Mouse (Mus musculus) heart, embryonic 15.5 days (tissue): ENCODE results near the gene Lrmda. TPM values are rescaled to one million over a fixed set of nuclear protein-coding genes. Genes with fewer than 3 reads are reported as not detected.

Experiments
- ATAC-seq: fragments of 200-750 bp; cut with Nextera tagmentation; replicated peaks from 2 replicates; pipeline ENCODE4 v1.8.0; 2017; ENCODE audit warnings: low read depth, moderate TSS enrichment; ENCODE audit not compliant: insufficient number of reproducible peaks, insufficient read depth, low FRiP score
- H3K27ac ChIP-seq: fragments of 300-500 bp; sonication (generic); 2 replicates; pipeline ENCODE4 v1.5.1; 2015; ENCODE audit warnings: mild to moderate bottlenecking, inconsistent platforms
- H3K27me3 ChIP-seq: fragments of 300-500 bp; sonication (generic); 2 replicates; pipeline ENCODE4 v1.6.1; 2015; ENCODE audit warnings: inconsistent platforms
- H3K36me3 ChIP-seq: fragments of 300-500 bp; sonication (generic); 2 replicates; pipeline ENCODE4 v1.6.1; 2015; ENCODE audit warnings: mild to moderate bottlenecking, inconsistent platforms
- H3K4me1 ChIP-seq: fragments of 300-500 bp; sonication (generic); replicated peaks from 2 replicates; pipeline ENCODE4 v1.6.1; 2015; ENCODE audit warnings: inconsistent platforms
- H3K4me2 ChIP-seq: fragments of 300-500 bp; sonication (generic); 2 replicates; pipeline ENCODE4 v1.6.1; 2015; ENCODE audit warnings: inconsistent platforms, mild to moderate bottlenecking, moderate library complexity
- H3K4me3 ChIP-seq: fragments of 300-500 bp; sonication (generic); 2 replicates; pipeline ENCODE4 v1.5.1; 2015; ENCODE audit warnings: mild to moderate bottlenecking, inconsistent platforms
- H3K9ac ChIP-seq: fragments of 300-500 bp; sonication (generic); 2 replicates; pipeline ENCODE4 v1.6.1; 2015; ENCODE audit warnings: mild to moderate bottlenecking, inconsistent platforms
- H3K9me3 ChIP-seq: fragments of 300-500 bp; sonication (generic); replicated peaks from 2 replicates; pipeline ENCODE4 v1.6.1; 2016; ENCODE audit warnings: inconsistent platforms
- WGBS: fragments of 180-500 bp; shearing (Covaris S2); methylation state at CpG from one replicate; pipeline ENCODE4 v1.1.7; 2015; ENCODE audit warnings: mixed read lengths; 5-methylcytosine and 5-hydroxymethylcytosine counted together
- polyA plus RNA-seq: library from polyadenylated mRNA; unstranded; fragments of >200 nt; fragmentation: Nextera tagmentation; extraction: Ambion mirVana; gene quantifications from 2 replicates; pipeline ENCODE4 v1.2.1, GENCODE M21; 2015

Gene Lrmda
- polyA plus RNA-seq, 1 experiment from 2014 or later = 0.83 TPM

DNA sequence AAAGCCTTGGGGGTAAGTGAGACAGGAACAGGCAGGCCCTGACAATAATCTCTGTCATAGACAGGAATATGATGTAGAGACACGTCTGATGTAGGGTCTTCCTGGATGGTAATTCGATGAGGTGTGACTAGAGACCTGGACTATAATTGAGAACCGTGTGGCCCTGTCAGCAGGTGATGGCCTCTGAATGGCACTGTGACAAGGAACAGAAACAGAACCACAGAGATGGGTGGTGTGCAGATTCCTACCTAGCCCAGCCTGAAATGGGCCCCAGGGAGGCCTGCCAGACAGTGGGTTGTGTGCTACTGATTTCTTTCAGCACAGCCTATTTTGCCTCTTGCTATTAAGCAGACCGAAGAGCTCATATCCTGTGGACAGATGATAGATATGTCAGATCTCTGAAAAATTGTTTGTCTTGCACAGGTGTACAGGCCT, 676.4 kb downstream of the Lrmda start:
- Histone ChIP-seq H3K4me2 (peak overlapping the region; percentile 31), H3K9ac (no peak overlapping the region), H3K4me1 (peaks cover 10% of the 10 kb centered on the region), H3K9me3 (no peaks in the 10 kb centered on the region), H3K27ac (peak overlapping the region; percentile 60), H3K36me3 (no peaks in the 10 kb centered on the region), H3K27me3 (peaks cover 6% of the 10 kb centered on the region; the same call in 1 of the 2 replicates), H3K4me3 (no peak overlapping the region)
- 33% methylated on average over 4 of the region's 4 CpGs for WGBS
- ATAC-seq = peak; percentile 83

DNA sequence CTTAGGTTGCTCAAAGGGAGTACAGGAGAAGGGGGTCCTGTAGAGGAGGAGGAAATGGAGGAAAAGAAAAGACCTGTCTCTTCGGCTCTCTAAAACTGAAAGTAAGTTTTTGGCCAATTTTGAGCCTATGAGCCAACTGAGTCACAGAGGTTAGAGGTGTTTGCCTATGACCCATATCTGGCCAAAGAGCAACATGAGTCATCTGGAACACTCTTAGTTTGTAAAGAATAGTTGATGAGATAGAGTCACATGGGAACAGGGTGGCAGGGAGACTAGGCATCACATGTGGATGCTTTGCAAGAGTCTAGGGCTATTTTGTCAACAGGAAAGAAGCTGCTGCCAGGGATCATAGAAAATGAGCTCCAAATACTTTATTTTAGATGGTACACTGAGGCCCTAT, 680.7 kb downstream of the Lrmda start:
- no peak overlapping the region for H3K4me2 ChIP-seq
- no peak overlapping the region for H3K9ac ChIP-seq
- peaks cover 10% of the 10 kb centered on the region for H3K4me1 ChIP-seq
- no peaks in the 10 kb centered on the region for H3K9me3 ChIP-seq
- ATAC-seq = no peak
- H3K27ac ChIP-seq = no peak overlapping the region
- H3K36me3 ChIP-seq = no peaks in the 10 kb centered on the region
- no peak overlapping the region for H3K4me3 ChIP-seq
- 87% methylated on average over 1 of the region's 1 CpGs for WGBS
- H3K27me3 ChIP-seq = peaks cover 3% of the 10 kb centered on the region; the same call in 1 of the 2 replicates

DNA sequence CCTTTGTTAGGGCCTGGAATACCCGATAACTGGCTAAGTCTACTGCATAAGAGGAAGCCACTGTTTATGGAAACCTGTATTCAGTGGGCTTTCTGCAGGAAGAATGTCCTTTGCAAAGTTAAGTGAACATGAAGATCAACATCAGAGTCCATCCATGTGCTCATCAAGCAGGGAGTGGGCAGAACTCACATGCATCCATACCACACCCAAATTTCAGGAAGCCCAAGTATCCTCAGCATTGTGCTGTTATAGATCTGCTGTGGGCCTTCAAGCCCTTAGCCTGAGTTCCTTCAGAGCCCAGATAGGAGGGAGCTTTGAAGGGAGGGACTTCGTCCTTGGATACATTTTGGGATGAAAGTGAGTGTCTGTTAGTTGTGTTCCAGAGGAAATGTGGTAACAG, 681.2 kb downstream of the Lrmda start:
- WGBS = 89% methylated on average over 2 of the region's 2 CpGs
- H3K27me3 ChIP-seq = peaks cover 3% of the 10 kb centered on the region; the same call in 1 of the 2 replicates
- no peak overlapping the region for H3K27ac ChIP-seq
- no peak overlapping the region for H3K4me3 ChIP-seq
- no peaks in the 10 kb centered on the region for H3K36me3 ChIP-seq
- H3K9ac ChIP-seq = no peak overlapping the region
- ATAC-seq = no peak
- no peaks in the 10 kb centered on the region for H3K9me3 ChIP-seq
- H3K4me2 ChIP-seq = no peak overlapping the region
- peaks cover 9% of the 10 kb centered on the region for H3K4me1 ChIP-seq

DNA sequence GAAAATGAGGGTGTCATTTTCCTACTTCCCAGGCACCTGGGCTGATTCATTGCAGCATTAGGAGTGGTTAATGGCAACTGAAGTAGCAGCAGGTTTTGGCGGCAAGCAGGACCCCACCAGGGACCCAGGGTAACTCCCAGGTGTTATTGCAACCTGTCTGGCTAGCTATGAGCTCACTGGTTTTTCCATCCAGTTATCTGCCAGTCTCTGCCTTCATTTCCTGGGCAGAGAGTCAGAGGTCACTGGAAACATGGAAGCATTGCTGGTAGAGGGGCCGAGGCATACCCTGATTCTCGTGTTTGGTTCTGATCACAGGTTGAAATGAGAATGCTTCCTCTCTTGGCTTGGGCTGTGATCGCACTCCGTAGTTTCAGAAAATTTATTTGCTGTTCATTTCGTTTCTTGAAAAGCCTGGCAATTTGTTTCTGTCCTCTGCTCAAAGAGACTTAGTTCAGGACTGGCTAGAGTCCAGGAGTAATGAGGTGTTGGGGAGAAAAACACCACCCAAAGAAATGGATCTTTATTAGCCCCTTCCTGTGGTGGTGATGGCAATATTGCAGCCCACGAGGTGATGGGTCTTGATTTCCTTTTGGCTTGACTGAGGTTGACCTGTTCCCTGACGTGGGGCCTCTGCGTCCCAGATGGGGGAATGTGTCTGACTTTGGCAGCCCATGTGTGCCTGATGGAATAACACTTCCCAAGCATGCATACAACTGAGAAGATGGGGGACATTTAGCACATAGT, 688.6 kb downstream of the Lrmda start:
- no peaks in the 10 kb centered on the region for H3K27me3 ChIP-seq
- H3K9ac ChIP-seq = no peak overlapping the region
- no peaks in the 10 kb centered on the region for H3K36me3 ChIP-seq
- no peak overlapping the region for H3K4me3 ChIP-seq
- H3K4me1 ChIP-seq = 0 out of 2 replicates have a peak, but pooled peaks cover 2% of the 10 kb centered on the region
- no peak overlapping the region for H3K27ac ChIP-seq
- no peak for ATAC-seq
- 75% methylated on average over 9 of the region's 9 CpGs for WGBS
- H3K9me3 ChIP-seq = no peaks in the 10 kb centered on the region
- H3K4me2 ChIP-seq = no peak overlapping the region

DNA sequence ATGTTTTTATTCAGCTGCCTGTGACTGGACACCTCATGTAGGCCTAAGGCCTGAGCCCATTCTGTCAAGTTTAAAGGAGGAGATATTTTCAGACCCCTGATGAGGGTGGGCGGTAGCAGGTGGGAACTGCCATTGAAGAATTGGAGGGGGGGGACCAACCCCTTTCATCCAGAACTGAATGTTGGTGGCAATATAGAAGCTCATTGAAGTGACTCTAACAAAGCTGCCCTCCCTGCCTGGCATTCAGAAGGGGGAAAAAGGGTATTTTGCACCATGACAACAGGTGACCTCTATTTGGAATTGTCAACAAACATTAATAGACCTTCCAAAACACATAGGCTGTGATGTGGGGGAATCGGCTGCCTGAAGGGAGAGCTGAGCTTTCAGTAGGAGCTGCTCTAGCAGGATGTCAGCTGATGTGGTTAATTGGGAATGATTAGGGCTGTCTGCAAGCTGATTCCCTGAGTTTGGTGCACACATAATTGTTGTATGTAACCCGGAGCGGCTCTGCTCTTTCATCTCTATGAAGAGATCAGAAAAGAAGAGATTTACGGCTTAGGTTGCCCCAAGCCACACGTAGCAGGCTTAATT, 690.7 kb downstream of the Lrmda start:
- no peak overlapping the region for H3K4me3 ChIP-seq
- 70% methylated on average over 6 of the region's 6 CpGs for WGBS

DNA sequence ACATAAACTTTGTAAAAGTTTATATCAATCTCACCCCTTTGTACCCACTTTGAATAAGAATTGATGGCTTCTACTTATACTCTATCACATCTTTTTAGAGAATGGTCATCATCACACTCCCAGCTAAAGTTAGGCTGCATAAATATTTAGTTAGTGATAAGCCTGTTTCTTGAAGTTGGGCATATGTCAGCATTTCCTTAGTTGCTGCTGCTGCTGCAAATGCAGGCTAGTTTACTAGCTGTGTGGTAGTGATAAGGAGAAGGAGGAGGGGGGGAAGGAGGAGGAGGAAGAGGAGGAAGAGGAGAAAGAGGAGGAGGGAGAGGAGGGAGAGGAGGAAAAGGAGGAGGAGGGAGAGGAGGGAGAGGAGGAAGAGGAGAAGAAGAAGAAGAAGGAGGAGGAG, 692.9 kb downstream of the Lrmda start:
- Histone ChIP-seq H3K9me3 (no peaks in the 10 kb centered on the region), H3K4me3 (no peak overlapping the region), H3K4me2 (no peak overlapping the region), H3K4me1 (0 out of 2 replicates have a peak, but pooled peaks cover 2% of the 10 kb centered on the region), H3K36me3 (no peaks in the 10 kb centered on the region), H3K27ac (no peak overlapping the region), H3K9ac (no peak overlapping the region), H3K27me3 (no peaks in the 10 kb centered on the region)
- ATAC-seq = no peak

More for the DNA sequence above, 690.7 kb downstream of the Lrmda start:
- Histone ChIP-seq H3K9me3 (no peaks in the 10 kb centered on the region), H3K27ac (no peak overlapping the region), H3K4me2 (no peak overlapping the region), H3K36me3 (no peaks in the 10 kb centered on the region), H3K4me1 (0 out of 2 replicates have a peak, but pooled peaks cover 2% of the 10 kb centered on the region), H3K27me3 (no peaks in the 10 kb centered on the region), H3K9ac (no peak overlapping the region)
- ATAC-seq = no peak

DNA sequence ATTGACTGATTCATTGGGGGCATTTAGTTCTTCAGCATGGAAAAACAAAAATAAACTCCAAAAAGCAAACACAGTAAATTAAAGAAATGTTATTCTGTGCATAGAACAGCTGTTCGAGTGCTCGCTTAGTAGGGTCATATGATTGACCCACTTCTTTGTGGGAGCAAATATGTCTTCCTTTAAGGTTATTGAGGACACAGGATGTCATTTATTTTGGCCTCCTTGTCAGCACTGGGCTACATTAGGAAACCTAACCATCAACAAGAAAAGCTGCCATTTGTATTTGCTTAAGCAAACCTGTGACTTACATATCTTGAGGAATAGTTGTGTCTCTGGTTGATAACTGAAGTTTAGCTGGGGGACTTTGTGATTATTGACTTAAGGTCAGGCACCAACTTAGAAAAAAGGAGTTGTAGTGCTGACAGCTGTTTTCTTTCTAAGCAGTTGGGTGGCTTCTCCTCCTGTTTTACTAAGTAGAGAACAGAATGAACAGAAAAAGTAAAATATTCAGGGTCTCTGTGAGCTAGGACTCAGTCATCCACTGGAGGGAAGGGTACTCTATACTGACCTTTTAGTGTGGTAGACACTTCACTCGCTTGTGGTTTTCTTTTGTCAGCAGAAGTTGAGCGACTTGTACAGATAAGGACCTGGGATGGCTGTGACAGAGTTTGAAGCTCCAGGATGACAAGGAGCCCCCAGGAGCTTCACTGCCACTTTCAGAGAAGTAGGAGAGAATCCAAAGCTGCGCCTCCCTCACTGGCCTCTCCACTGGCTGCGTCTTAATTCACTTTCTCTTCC, 696.3 kb downstream of the Lrmda start:
- no peak for ATAC-seq
- Histone ChIP-seq H3K27ac (no peak overlapping the region), H3K4me3 (no peak overlapping the region), H3K4me2 (no peak overlapping the region), H3K27me3 (no peaks in the 10 kb centered on the region), H3K4me1 (peaks cover 2% of the 10 kb centered on the region; the same call in 1 of the 2 replicates), H3K36me3 (no peaks in the 10 kb centered on the region), H3K9ac (no peak overlapping the region), H3K9me3 (no peaks in the 10 kb centered on the region)
- 48% methylated on average over 6 of the region's 6 CpGs for WGBS

DNA sequence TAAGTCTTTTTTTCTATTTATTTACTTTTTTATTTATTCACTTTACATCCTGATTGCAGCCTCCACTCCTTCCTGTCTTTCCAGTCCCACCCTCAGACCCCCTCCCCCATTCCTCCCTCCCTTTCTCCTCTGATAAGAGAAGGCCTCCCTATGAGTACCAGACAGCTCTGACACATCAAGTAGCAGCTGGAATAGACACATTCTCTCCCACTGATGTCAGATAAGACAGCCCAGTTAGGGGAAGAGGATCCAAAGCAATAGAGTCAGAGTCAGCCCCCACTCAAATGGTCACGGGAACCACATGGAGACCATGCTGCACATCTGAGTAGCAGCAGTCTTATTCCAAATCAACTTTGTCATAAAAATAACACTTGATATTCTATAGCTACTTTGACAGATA, 700.5 kb downstream of the Lrmda start:
- H3K36me3 ChIP-seq = no peaks in the 10 kb centered on the region
- no peak overlapping the region for H3K27ac ChIP-seq
- no peak overlapping the region for H3K4me3 ChIP-seq
- no peak overlapping the region for H3K4me2 ChIP-seq
- whole genome bisulfite sequencing = 45% methylated on average over 1 of the region's 1 CpGs
- H3K9ac ChIP-seq = no peak overlapping the region
- ATAC-seq = no peak
- no peaks in the 10 kb centered on the region; the same call in 1 of the 2 replicates for H3K4me1 ChIP-seq
- H3K27me3 ChIP-seq = no peaks in the 10 kb centered on the region
- H3K9me3 ChIP-seq = no peaks in the 10 kb centered on the region

DNA sequence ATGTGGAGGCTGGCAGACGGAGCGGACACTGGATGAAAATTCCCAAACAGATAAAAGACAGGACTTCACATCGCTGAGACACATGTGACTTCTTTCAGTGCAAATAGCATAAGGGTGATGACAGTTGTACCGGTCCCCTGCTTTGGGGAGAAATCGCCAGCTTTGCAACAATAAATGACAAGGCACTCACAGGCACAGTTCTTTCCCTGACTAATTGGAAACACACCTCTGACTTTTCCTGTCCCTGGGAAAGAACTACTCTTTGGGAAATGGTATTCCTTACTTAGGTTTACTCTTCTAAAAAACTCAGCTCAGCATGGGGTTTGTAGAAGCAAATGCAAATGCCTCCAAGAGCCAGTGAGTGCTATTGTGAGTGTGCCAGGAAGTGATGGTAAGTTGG, 702.3 kb downstream of the Lrmda start:
- H3K9me3 ChIP-seq = no peaks in the 10 kb centered on the region
- H3K9ac ChIP-seq = no peak overlapping the region
- WGBS = 44% methylated on average over 5 of the region's 5 CpGs
- no peaks in the 10 kb centered on the region for H3K27me3 ChIP-seq
- no peak for ATAC-seq
- no peaks in the 10 kb centered on the region; the same call in 1 of the 2 replicates for H3K4me1 ChIP-seq
- no peaks in the 10 kb centered on the region for H3K36me3 ChIP-seq
- H3K4me2 ChIP-seq = no peak overlapping the region
- no peak overlapping the region for H3K4me3 ChIP-seq
- H3K27ac ChIP-seq = no peak overlapping the region

DNA sequence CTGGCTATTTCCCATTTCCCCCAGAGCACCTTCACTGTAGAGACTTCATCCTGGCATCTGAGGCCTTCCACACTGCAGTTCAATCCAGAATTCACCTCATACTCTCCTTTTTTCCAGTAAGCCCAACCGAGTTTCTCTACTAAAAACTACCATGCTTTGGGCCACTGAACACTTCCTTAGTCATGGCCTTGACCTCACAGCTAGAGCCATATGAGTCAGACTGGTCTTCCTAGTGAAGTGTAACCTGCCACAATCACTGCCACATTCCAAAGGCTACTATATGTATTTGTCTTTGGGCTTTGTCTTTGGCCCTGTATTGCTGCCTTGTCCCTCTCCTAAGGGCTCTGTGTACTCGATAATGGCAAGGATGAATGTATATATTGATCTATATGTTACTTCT, 708.0 kb downstream of the Lrmda start:
- H3K27me3 ChIP-seq = no peaks in the 10 kb centered on the region
- no peak overlapping the region for H3K9ac ChIP-seq
- no peak for ATAC-seq
- no peak overlapping the region for H3K27ac ChIP-seq
- no peaks in the 10 kb centered on the region for H3K36me3 ChIP-seq
- H3K4me2 ChIP-seq = no peak overlapping the region
- no peaks in the 10 kb centered on the region for H3K4me1 ChIP-seq
- no peaks in the 10 kb centered on the region for H3K9me3 ChIP-seq
- H3K4me3 ChIP-seq = no peak overlapping the region
- 79% methylated on average over 2 of the region's 2 CpGs for WGBS

DNA sequence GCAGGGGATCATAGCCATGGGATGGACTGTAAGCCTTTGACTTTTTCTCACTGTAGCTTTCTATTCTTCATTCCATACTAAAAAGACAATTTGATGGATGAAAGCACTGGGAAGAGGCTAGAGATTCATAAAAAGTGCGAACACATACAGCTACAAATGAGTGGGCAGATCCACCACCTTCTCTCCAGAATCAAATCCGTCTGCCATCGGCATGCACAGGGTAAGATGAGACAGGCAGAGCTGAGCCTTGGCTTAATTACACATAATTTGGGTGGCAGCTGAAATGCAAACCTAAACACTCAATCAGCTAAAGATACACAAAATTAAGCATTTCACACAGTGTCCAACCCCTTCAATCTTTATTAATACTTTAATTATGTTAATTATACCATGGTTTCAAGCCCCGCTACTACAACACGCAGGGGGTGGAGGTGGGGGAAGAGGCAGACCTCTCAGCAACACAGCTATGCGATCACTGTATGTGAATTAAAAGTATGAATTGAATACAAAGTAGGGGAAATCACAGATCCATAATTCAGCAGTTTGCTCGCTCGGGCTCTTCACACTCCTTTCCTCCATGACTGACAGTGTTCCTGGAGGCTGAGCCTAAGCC, 709.2 kb downstream of the Lrmda start:
- 86% methylated on average over 8 of the region's 8 CpGs for WGBS

More for the DNA sequence above, 709.2 kb downstream of the Lrmda start:
- no peaks in the 10 kb centered on the region for H3K9me3 ChIP-seq
- no peak overlapping the region for H3K4me3 ChIP-seq
- no peak overlapping the region for H3K27ac ChIP-seq
- H3K4me1 ChIP-seq = no peaks in the 10 kb centered on the region
- H3K4me2 ChIP-seq = no peak overlapping the region
- H3K36me3 ChIP-seq = no peaks in the 10 kb centered on the region
- no peaks in the 10 kb centered on the region for H3K27me3 ChIP-seq
- no peak for ATAC-seq
- no peak overlapping the region for H3K9ac ChIP-seq
